Mouse (Mus musculus) lung, embryonic 16.5 days (tissue): ENCODE results near the gene Tm4sf1. TPM values are rescaled to one million over a fixed set of nuclear protein-coding genes. Genes with fewer than 3 reads are reported as not detected.
A peak's percentile ranks its signal among the peaks of the same experiment; 100 is the strongest.

Source experiments
- ATAC-seq: fragments of 200-750 bp; cut with Nextera tagmentation; 2 replicates; pipeline ENCODE4 v1.8.0; 2017; ENCODE audit warnings: low read depth, mild to moderate bottlenecking, moderate library complexity
- H3K27ac ChIP-seq: fragments of 300-500 bp; sonication (generic); 2 replicates; pipeline ENCODE4 v1.5.1; 2014; ENCODE audit warnings: mild to moderate bottlenecking, control low read depth, low read length
- H3K27me3 ChIP-seq: fragments of 300-500 bp; sonication (generic); 2 replicates; pipeline ENCODE4 v1.6.1; 2014; ENCODE audit warnings: low read depth, low read length, mixed read lengths; ENCODE audit not compliant: control insufficient read depth, insufficient read depth
- H3K36me3 ChIP-seq: fragments of 300-500 bp; sonication (generic); 2 replicates; pipeline ENCODE4 v1.6.1; 2014; ENCODE audit warnings: low read length; ENCODE audit not compliant: control insufficient read depth, insufficient read depth
- H3K4me1 ChIP-seq: fragments of 300-500 bp; sonication (generic); replicated peaks from 2 replicates; pipeline ENCODE4 v1.6.1; 2014; ENCODE audit warnings: low read length, mixed read lengths; ENCODE audit not compliant: control insufficient read depth, insufficient read depth
- H3K4me2 ChIP-seq: fragments of 300-500 bp; sonication (generic); 2 replicates; pipeline ENCODE4 v1.6.1; 2014; ENCODE audit warnings: low read depth, low read length, control low read depth
- H3K4me3 ChIP-seq: fragments of 300-500 bp; sonication (generic); 2 replicates; pipeline ENCODE4 v1.5.1; 2014; ENCODE audit warnings: mild to moderate bottlenecking, low read length, control low read depth
- H3K9ac ChIP-seq: fragments of 300-500 bp; sonication (generic); 2 replicates; pipeline ENCODE4 v1.6.1; 2014; ENCODE audit warnings: low read length, control low read depth
- H3K9me3 ChIP-seq: fragments of 300-500 bp; sonication (generic); 2 replicates; pipeline ENCODE4 v1.6.1; 2016; ENCODE audit warnings: low read length; ENCODE audit not compliant: control insufficient read depth
- WGBS: fragments of 180-500 bp; shearing (Covaris S2); extraction: QIAGEN DNeasy Blood & Tissue Kit; methylation state at CpG from one replicate; pipeline ENCODE4 v1.1.7; 2014; 5-methylcytosine and 5-hydroxymethylcytosine counted together
- polyA plus RNA-seq: library from polyadenylated mRNA; unstranded; fragments of >200 nt; fragmentation: Nextera tagmentation; extraction: Ambion mirVana; gene quantifications from 2 replicates; pipeline ENCODE4 v1.2.1, GENCODE M21; 2015

Tm4sf1 gene
- polyA plus RNA-seq, 1 experiment from 2014 or later: 116 TPM

- WGBS: 36% methylated on average over 4 of the region's 4 CpGs
- no peaks in the 10 kb centered on the region for H3K27me3 ChIP-seq
- peak overlapping the region; percentile 36 for H3K9ac ChIP-seq
- peak overlapping the region; percentile 34 for H3K4me3 ChIP-seq
- peak overlapping the region; percentile 12 for H3K4me2 ChIP-seq
- H3K9me3 ChIP-seq: no peaks in the 10 kb centered on the region
- H3K36me3 ChIP-seq: no peaks in the 10 kb centered on the region
- no peak for ATAC-seq
- peak overlapping the region; percentile 49; the same call in 1 of the 2 replicates for H3K27ac ChIP-seq
- peaks cover 6% of the 10 kb centered on the region for H3K4me1 ChIP-seq
Observed at GRCm38 (mm10) chr3:57293925-57294324, 7.9 kb downstream of the Tm4sf1 start.

GRCm38 (mm10) chr3:57292826-57293225, 9.0 kb downstream of the Tm4sf1 start:
- Histone ChIP-seq H3K9me3 (no peaks in the 10 kb centered on the region), H3K27me3 (no peaks in the 10 kb centered on the region), H3K4me1 (peaks cover 10% of the 10 kb centered on the region), H3K4me3 (peak overlapping the region; percentile 6; the same call in 1 of the 2 replicates), H3K27ac (no peak overlapping the region), H3K9ac (no peak overlapping the region), H3K36me3 (no peaks in the 10 kb centered on the region), H3K4me2 (0 out of 2 replicates have a peak overlapping the region, but pooled peaks have one; percentile 14)
- ATAC-seq: no peak
- 71% methylated on average over 11 of the region's 11 CpGs for WGBS

GRCm38 (mm10) chr3:57288944-57289491, 12.8 kb downstream of the Tm4sf1 start:
- no peak overlapping the region for H3K4me2 ChIP-seq
- peak overlapping the region; percentile 78 for H3K27ac ChIP-seq
- peaks cover 3% of the 10 kb centered on the region for H3K4me1 ChIP-seq
- no peaks in the 10 kb centered on the region for H3K27me3 ChIP-seq
- H3K9me3 ChIP-seq: no peaks in the 10 kb centered on the region
- no peaks in the 10 kb centered on the region for H3K36me3 ChIP-seq
- H3K9ac ChIP-seq: no peak overlapping the region
- peak; percentile 34; the same call in 1 of the 2 replicates for ATAC-seq
- H3K4me3 ChIP-seq: no peak overlapping the region
- 64% methylated on average over 1 of the region's 1 CpGs for WGBS

- Histone ChIP-seq H3K9me3 (no peaks in the 10 kb centered on the region), H3K27ac (peak overlapping the region; percentile 87), H3K27me3 (no peaks in the 10 kb centered on the region), H3K4me1 (peaks cover 3% of the 10 kb centered on the region), H3K4me2 (no peak overlapping the region), H3K4me3 (no peak overlapping the region), H3K9ac (no peak overlapping the region), H3K36me3 (no peaks in the 10 kb centered on the region)
- 42% methylated on average over 7 of the region's 7 CpGs for WGBS
- ATAC-seq: no peak
Observed at GRCm38 (mm10) chr3:57287854-57288720, 13.7 kb downstream of the Tm4sf1 start.

- Histone ChIP-seq H3K9me3 (no peaks in the 10 kb centered on the region), H3K4me1 (peaks cover 3% of the 10 kb centered on the region), H3K36me3 (no peaks in the 10 kb centered on the region), H3K27ac (no peak overlapping the region), H3K4me3 (no peak overlapping the region), H3K27me3 (no peaks in the 10 kb centered on the region), H3K4me2 (no peak overlapping the region), H3K9ac (no peak overlapping the region)
- peak; percentile 43; the same call in 1 of the 2 replicates for ATAC-seq
- WGBS: 29% methylated on average over 4 of the region's 4 CpGs
Observed at GRCm38 (mm10) chr3:57287438-57287837, 14.3 kb downstream of the Tm4sf1 start.

- Histone ChIP-seq H3K36me3 (no peaks in the 10 kb centered on the region), H3K9ac (no peak overlapping the region), H3K27ac (no peak overlapping the region), H3K4me1 (no peaks in the 10 kb centered on the region), H3K4me3 (no peak overlapping the region), H3K9me3 (no peaks in the 10 kb centered on the region), H3K27me3 (no peaks in the 10 kb centered on the region), H3K4me2 (no peak overlapping the region)
- WGBS: 76% methylated on average over 4 of the region's 4 CpGs
- no peak for ATAC-seq
Observed at GRCm38 (mm10) chr3:57278225-57278624, 23.6 kb downstream of the Tm4sf1 start.

GRCm38 (mm10) chr3:57277453-57277852, 24.3 kb downstream of the Tm4sf1 start:
- ATAC-seq: peak; percentile 83
- no peaks in the 10 kb centered on the region for H3K4me1 ChIP-seq
- 0 out of 2 replicates have a peak overlapping the region, but pooled peaks have one; percentile 17 for H3K4me2 ChIP-seq
- no peak overlapping the region for H3K9ac ChIP-seq
- H3K36me3 ChIP-seq: no peaks in the 10 kb centered on the region
- WGBS: 50% methylated on average over 5 of the region's 5 CpGs
- H3K27ac ChIP-seq: peak overlapping the region; percentile 76
- H3K4me3 ChIP-seq: no peak overlapping the region
- no peaks in the 10 kb centered on the region for H3K27me3 ChIP-seq
- no peaks in the 10 kb centered on the region for H3K9me3 ChIP-seq

GRCm38 (mm10) chr3:57276821-57277220, 25.0 kb downstream of the Tm4sf1 start:
- Histone ChIP-seq H3K27me3 (no peaks in the 10 kb centered on the region), H3K27ac (peak overlapping the region; percentile 73), H3K4me2 (no peak overlapping the region), H3K9me3 (no peaks in the 10 kb centered on the region), H3K4me3 (no peak overlapping the region), H3K4me1 (no peaks in the 10 kb centered on the region), H3K36me3 (no peaks in the 10 kb centered on the region), H3K9ac (no peak overlapping the region)
- ATAC-seq: peak; percentile 85
- WGBS: 55% methylated on average over 3 of the region's 3 CpGs

- no peak overlapping the region for H3K27ac ChIP-seq
- no peak overlapping the region for H3K4me2 ChIP-seq
- no peaks in the 10 kb centered on the region for H3K4me1 ChIP-seq
- WGBS: 32% methylated on average over 2 of the region's 2 CpGs
- ATAC-seq: peak; percentile 43; the same call in 1 of the 2 replicates
- H3K4me3 ChIP-seq: no peak overlapping the region
- H3K27me3 ChIP-seq: no peaks in the 10 kb centered on the region
- H3K36me3 ChIP-seq: no peaks in the 10 kb centered on the region
- no peak overlapping the region for H3K9ac ChIP-seq
- H3K9me3 ChIP-seq: no peaks in the 10 kb centered on the region
Observed at GRCm38 (mm10) chr3:57268994-57269393, 32.8 kb downstream of the Tm4sf1 start.
